Mouse (Mus musculus): ENCODE data around the gene Vti1a. TPM values are rescaled to one million over a fixed set of nuclear protein-coding genes. Genes with fewer than 3 reads are reported as not detected.

Gene Vti1a
- polyA plus RNA-seq, 1 experiment from 2014 or later = 15.4 TPM

- Histone ChIP-seq H3K4me2 (ENCODE audit: low read length) (no peak overlapping the region), H3K27me3 (ENCODE audit: control insufficient read depth, insufficient read depth, low read length) (no peaks in the 10 kb centered on the region), H3K9ac (ENCODE audit: low read length) (no peak overlapping the region), H3K4me3 (ENCODE audit: control insufficient read depth in 1 of 2, insufficient read depth in 1 of 2, low read depth in 1 of 2, low read length in 2 of 2) (no peak overlapping the region), H3K36me3 (ENCODE audit: control insufficient read depth, insufficient read depth, low read length) (no peaks in the 10 kb centered on the region), H3K9me3 (ENCODE audit: control insufficient read depth, low read length) (no peaks in the 10 kb centered on the region), H3K27ac (replicated peaks in 1 of 2; ENCODE audit: control insufficient read depth in 1 of 2, insufficient read depth in 1 of 2, low read depth in 2 of 2, low read length in 2 of 2) (no peak overlapping the region), H3K4me1 (ENCODE audit: control insufficient read depth in 2 of 2, insufficient read depth in 2 of 2, low read length in 2 of 2) (0 out of 4 replicates have a peak, but pooled peaks cover 0 to 2% of the 10 kb centered on the region in 2 experiments)
- ATAC-seq (ENCODE audit: insufficient number of reproducible peaks, insufficient read depth, low FRiP score, low read depth) = no peak
- 95% methylated on average over 7 of the region's 7 CpGs for WGBS
Observed at GRCm38 (mm10) chr19:55342423-55342822, 26.3 kb downstream of the Vti1a start.

GRCm38 (mm10) chr19:55343274-55343673, 27.2 kb downstream of the Vti1a start:
- no peak for ATAC-seq (ENCODE audit: insufficient number of reproducible peaks, insufficient read depth, low FRiP score, low read depth)
- WGBS = 89% methylated on average over 9 of the region's 9 CpGs
- H3K4me1 ChIP-seq (ENCODE audit: control insufficient read depth in 2 of 2, insufficient read depth in 2 of 2, low read length in 2 of 2) = 0 out of 4 replicates have a peak, but pooled peaks cover 0 to 2% of the 10 kb centered on the region in 2 experiments
- no peak overlapping the region for H3K9ac ChIP-seq (ENCODE audit: low read length)
- no peak overlapping the region for H3K4me2 ChIP-seq (ENCODE audit: low read length)
- no peak overlapping the region for H3K4me3 ChIP-seq (ENCODE audit: control insufficient read depth in 1 of 2, insufficient read depth in 1 of 2, low read depth in 1 of 2, low read length in 2 of 2)
- H3K36me3 ChIP-seq (ENCODE audit: control insufficient read depth, insufficient read depth, low read length) = no peaks in the 10 kb centered on the region
- no peaks in the 10 kb centered on the region for H3K27me3 ChIP-seq (ENCODE audit: control insufficient read depth, insufficient read depth, low read length)
- H3K27ac ChIP-seq (replicated peaks in 1 of 2; ENCODE audit: control insufficient read depth in 1 of 2, insufficient read depth in 1 of 2, low read depth in 2 of 2, low read length in 2 of 2) = no peak overlapping the region
- H3K9me3 ChIP-seq (ENCODE audit: control insufficient read depth, low read length) = no peaks in the 10 kb centered on the region

- no peak for ATAC-seq (ENCODE audit: insufficient number of reproducible peaks, insufficient read depth, low FRiP score, low read depth)
- no peak overlapping the region for H3K9ac ChIP-seq (ENCODE audit: low read length)
- no peaks in the 10 kb centered on the region for H3K27me3 ChIP-seq (ENCODE audit: control insufficient read depth, insufficient read depth, low read length)
- no peak overlapping the region for H3K4me3 ChIP-seq (ENCODE audit: control insufficient read depth in 1 of 2, insufficient read depth in 1 of 2, low read depth in 1 of 2, low read length in 2 of 2)
- H3K9me3 ChIP-seq (ENCODE audit: control insufficient read depth, low read length) = no peaks in the 10 kb centered on the region
- H3K36me3 ChIP-seq (ENCODE audit: control insufficient read depth, insufficient read depth, low read length) = no peaks in the 10 kb centered on the region
- WGBS = 76% methylated on average over 3 of the region's 3 CpGs
- no peak overlapping the region for H3K27ac ChIP-seq (replicated peaks in 1 of 2; ENCODE audit: control insufficient read depth in 1 of 2, insufficient read depth in 1 of 2, low read depth in 2 of 2, low read length in 2 of 2)
- peaks cover 8 to 11% of the 10 kb centered on the region in 2 experiments for H3K4me1 ChIP-seq (ENCODE audit: control insufficient read depth in 2 of 2, insufficient read depth in 2 of 2, low read length in 2 of 2)
- H3K4me2 ChIP-seq (ENCODE audit: low read length) = no peak overlapping the region
Observed at GRCm38 (mm10) chr19:55348187-55348586, 32.1 kb downstream of the Vti1a start.

GRCm38 (mm10) chr19:55350673-55351378, 34.7 kb downstream of the Vti1a start:
- Histone ChIP-seq H3K9me3 (ENCODE audit: control insufficient read depth, low read length) (no peaks in the 10 kb centered on the region), H3K36me3 (ENCODE audit: control insufficient read depth, insufficient read depth, low read length) (no peaks in the 10 kb centered on the region), H3K9ac (ENCODE audit: low read length) (no peak overlapping the region), H3K4me3 (ENCODE audit: control insufficient read depth in 1 of 2, insufficient read depth in 1 of 2, low read depth in 1 of 2, low read length in 2 of 2) (no peak overlapping the region), H3K27ac (replicated peaks in 1 of 2; ENCODE audit: control insufficient read depth in 1 of 2, insufficient read depth in 1 of 2, low read depth in 2 of 2, low read length in 2 of 2) (0 out of 4 replicates have a peak overlapping the region, but pooled peaks of 1 of the 2 experiments have one; percentile 34), H3K4me1 (ENCODE audit: control insufficient read depth in 2 of 2, insufficient read depth in 2 of 2, low read length in 2 of 2) (peaks cover 8 to 11% of the 10 kb centered on the region in 2 experiments), H3K4me2 (ENCODE audit: low read length) (no peak overlapping the region), H3K27me3 (ENCODE audit: control insufficient read depth, insufficient read depth, low read length) (no peaks in the 10 kb centered on the region)
- ATAC-seq (ENCODE audit: insufficient number of reproducible peaks, insufficient read depth, low FRiP score, low read depth) = no peak
- WGBS = 54% methylated on average over 9 of the region's 9 CpGs

- WGBS = 88% methylated on average over 9 of the region's 9 CpGs
Observed at GRCm38 (mm10) chr19:55362606-55363005, 46.5 kb downstream of the Vti1a start.

GRCm38 (mm10) chr19:55369691-55370090, 53.6 kb downstream of the Vti1a start:
- no peak overlapping the region for H3K9ac ChIP-seq (ENCODE audit: low read length)
- H3K36me3 ChIP-seq (ENCODE audit: control insufficient read depth, insufficient read depth, low read length) = no peaks in the 10 kb centered on the region
- no peak overlapping the region for H3K4me3 ChIP-seq (ENCODE audit: control insufficient read depth in 1 of 2, insufficient read depth in 1 of 2, low read depth in 1 of 2, low read length in 2 of 2)
- no peak overlapping the region for H3K27ac ChIP-seq (replicated peaks in 1 of 2; ENCODE audit: control insufficient read depth in 1 of 2, insufficient read depth in 1 of 2, low read depth in 2 of 2, low read length in 2 of 2)
- 57% methylated on average over 3 of the region's 3 CpGs for WGBS
- no peaks in the 10 kb centered on the region for H3K27me3 ChIP-seq (ENCODE audit: control insufficient read depth, insufficient read depth, low read length)
- no peak for ATAC-seq (ENCODE audit: insufficient number of reproducible peaks, insufficient read depth, low FRiP score, low read depth)
- no peaks in the 10 kb centered on the region for H3K9me3 ChIP-seq (ENCODE audit: control insufficient read depth, low read length)
- no peaks in the 10 kb centered on the region; a peak in 1 of 4 replicates for H3K4me1 ChIP-seq (ENCODE audit: control insufficient read depth in 2 of 2, insufficient read depth in 2 of 2, low read length in 2 of 2)
- no peak overlapping the region for H3K4me2 ChIP-seq (ENCODE audit: low read length)

More at GRCm38 (mm10) chr19:55362606-55363005, 46.5 kb downstream of the Vti1a start:
- no peak overlapping the region for H3K4me2 ChIP-seq (ENCODE audit: low read length)
- H3K36me3 ChIP-seq (ENCODE audit: control insufficient read depth, insufficient read depth, low read length) = no peaks in the 10 kb centered on the region
- no peak overlapping the region for H3K9ac ChIP-seq (ENCODE audit: low read length)
- no peak for ATAC-seq (ENCODE audit: insufficient number of reproducible peaks, insufficient read depth, low FRiP score, low read depth)
- H3K4me3 ChIP-seq (ENCODE audit: control insufficient read depth in 1 of 2, insufficient read depth in 1 of 2, low read depth in 1 of 2, low read length in 2 of 2) = no peak overlapping the region
- no peaks in the 10 kb centered on the region for H3K9me3 ChIP-seq (ENCODE audit: control insufficient read depth, low read length)
- H3K27ac ChIP-seq (replicated peaks in 1 of 2; ENCODE audit: control insufficient read depth in 1 of 2, insufficient read depth in 1 of 2, low read depth in 2 of 2, low read length in 2 of 2) = no peak overlapping the region
- H3K27me3 ChIP-seq (ENCODE audit: control insufficient read depth, insufficient read depth, low read length) = no peaks in the 10 kb centered on the region
- no peaks in the 10 kb centered on the region for H3K4me1 ChIP-seq (ENCODE audit: control insufficient read depth in 2 of 2, insufficient read depth in 2 of 2, low read length in 2 of 2)

- Histone ChIP-seq H3K27me3 (ENCODE audit: control insufficient read depth, insufficient read depth, low read length) (no peaks in the 10 kb centered on the region), H3K4me1 (ENCODE audit: control insufficient read depth in 2 of 2, insufficient read depth in 2 of 2, low read length in 2 of 2) (no peaks in the 10 kb centered on the region; a peak in 1 of 4 replicates), H3K4me3 (ENCODE audit: control insufficient read depth in 1 of 2, insufficient read depth in 1 of 2, low read depth in 1 of 2, low read length in 2 of 2) (no peak overlapping the region), H3K9me3 (ENCODE audit: control insufficient read depth, low read length) (no peaks in the 10 kb centered on the region), H3K4me2 (ENCODE audit: low read length) (no peak overlapping the region), H3K36me3 (ENCODE audit: control insufficient read depth, insufficient read depth, low read length) (no peaks in the 10 kb centered on the region), H3K9ac (ENCODE audit: low read length) (no peak overlapping the region), H3K27ac (replicated peaks in 1 of 2; ENCODE audit: control insufficient read depth in 1 of 2, insufficient read depth in 1 of 2, low read depth in 2 of 2, low read length in 2 of 2) (no peak overlapping the region)
- WGBS = 88% methylated on average over 6 of the region's 6 CpGs
- no peak for ATAC-seq (ENCODE audit: insufficient number of reproducible peaks, insufficient read depth, low FRiP score, low read depth)
Observed at GRCm38 (mm10) chr19:55376331-55376730, 60.2 kb downstream of the Vti1a start.

GRCm38 (mm10) chr19:55377465-55377864, 61.4 kb downstream of the Vti1a start:
- H3K9me3 ChIP-seq (ENCODE audit: control insufficient read depth, low read length) = no peaks in the 10 kb centered on the region

More at GRCm38 (mm10) chr19:55377465-55377864, 61.4 kb downstream of the Vti1a start:
- Histone ChIP-seq H3K4me1 (ENCODE audit: control insufficient read depth in 2 of 2, insufficient read depth in 2 of 2, low read length in 2 of 2) (no peaks in the 10 kb centered on the region), H3K4me3 (ENCODE audit: control insufficient read depth in 1 of 2, insufficient read depth in 1 of 2, low read depth in 1 of 2, low read length in 2 of 2) (no peak overlapping the region), H3K36me3 (ENCODE audit: control insufficient read depth, insufficient read depth, low read length) (no peaks in the 10 kb centered on the region), H3K27ac (replicated peaks in 1 of 2; ENCODE audit: control insufficient read depth in 1 of 2, insufficient read depth in 1 of 2, low read depth in 2 of 2, low read length in 2 of 2) (no peak overlapping the region), H3K4me2 (ENCODE audit: low read length) (no peak overlapping the region), H3K9ac (ENCODE audit: low read length) (no peak overlapping the region), H3K27me3 (ENCODE audit: control insufficient read depth, insufficient read depth, low read length) (no peaks in the 10 kb centered on the region)
- 82% methylated on average over 4 of the region's 4 CpGs for WGBS
- ATAC-seq (ENCODE audit: insufficient number of reproducible peaks, insufficient read depth, low FRiP score, low read depth) = no peak
